Mouse (Mus musculus): ENCODE data around the gene Tubgcp6. TPM values are rescaled to one million over a fixed set of nuclear protein-coding genes. Genes with fewer than 3 reads are reported as not detected.

Tubgcp6 gene
- total and polyA plus RNA-seq, 2 experiments: 6.5 to 13.2 TPM

DNA sequence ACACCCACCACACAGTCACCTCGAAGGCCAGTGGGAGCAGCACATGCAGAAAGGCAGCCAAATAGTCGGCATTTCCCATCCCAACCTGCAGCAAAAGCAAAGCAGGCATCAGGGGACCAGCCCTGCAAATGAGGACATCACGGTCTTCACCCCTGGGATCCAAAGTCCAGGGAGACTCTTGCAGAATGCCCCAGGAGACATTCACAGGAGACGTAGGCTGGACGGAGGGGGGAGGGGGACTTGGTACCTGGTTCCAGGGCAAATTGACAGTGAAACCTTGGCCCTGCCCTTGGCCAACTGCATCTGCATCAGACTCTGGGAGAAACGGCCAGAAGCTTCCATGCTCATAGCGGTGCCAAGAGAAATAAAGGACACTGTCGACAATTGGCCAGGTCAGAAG lies 3.7 kb upstream of the Tubgcp6 start:
- Histone ChIP-seq H3K36me3 (ENCODE audit: control insufficient read depth, insufficient read depth, low read length) (no peaks in the 10 kb centered on the region), H3K27me3 (ENCODE audit: control insufficient read depth, insufficient read depth, low read length) (no peaks in the 10 kb centered on the region), H3K9ac (ENCODE audit: low read depth, low read length) (no peak overlapping the region), H3K79me2 (ENCODE audit: control insufficient read depth, insufficient read depth, low read length) (peaks cover 14% of the 10 kb centered on the region; the same call in 1 of the 2 replicates), H3K27ac (replicated peaks; ENCODE audit: insufficient read depth, low read depth, low read length) (no peak overlapping the region), H3K4me3 (ENCODE audit: insufficient read depth, low read depth, low read length) (no peak overlapping the region), H3K4me1 (ENCODE audit: control insufficient read depth, insufficient read depth, low read length) (peaks cover 19% of the 10 kb centered on the region)
- peak; percentile 39 for DNase-seq (ENCODE audit: extremely low read depth, low read depth, low spot score)
- TF ChIP-seq POLR2A (IDR thresholded peaks at IDR 0.05; ENCODE audit: extremely low read depth, insufficient read depth, low read length) (no peak), CTCF (IDR thresholded peaks at IDR 0.05; ENCODE audit: low read depth, low read length) (no peak)
- WGBS: 71% methylated on average over 8 of the region's 8 CpGs

DNA sequence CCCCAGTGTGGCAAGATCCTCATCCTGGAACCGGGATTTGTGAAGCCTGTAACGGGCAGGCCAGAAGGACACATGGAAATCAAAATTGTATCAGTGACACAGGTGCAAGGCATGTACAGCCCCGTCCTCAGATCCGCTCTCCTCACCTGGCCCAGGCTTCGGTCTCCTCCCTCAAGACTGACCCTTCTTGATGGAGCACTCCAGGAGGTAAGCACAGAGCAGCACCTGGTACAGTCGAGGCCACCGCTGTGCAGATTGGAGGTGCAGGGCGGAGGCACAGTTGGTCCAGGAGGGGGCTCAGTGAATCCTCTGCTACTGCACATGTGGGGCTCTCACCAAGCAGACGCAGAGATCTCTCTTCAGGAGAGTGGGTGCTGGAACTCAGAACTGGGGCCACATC lies 2.4 kb upstream of the Tubgcp6 start:
- no peak for DNase-seq (ENCODE audit: extremely low read depth, low read depth, low spot score)
- WGBS: 97% methylated on average over 9 of the region's 9 CpGs
- no peak for TF ChIP-seq POLR2A (IDR thresholded peaks at IDR 0.05; ENCODE audit: extremely low read depth, insufficient read depth, low read length)
- no peak for TF ChIP-seq CTCF (IDR thresholded peaks at IDR 0.05; ENCODE audit: low read depth, low read length)
- no peak overlapping the region for H3K27ac ChIP-seq (replicated peaks; ENCODE audit: insufficient read depth, low read depth, low read length)
- peaks cover 14% of the 10 kb centered on the region; the same call in 1 of the 2 replicates for H3K79me2 ChIP-seq (ENCODE audit: control insufficient read depth, insufficient read depth, low read length)
- peaks cover 19% of the 10 kb centered on the region for H3K4me1 ChIP-seq (ENCODE audit: control insufficient read depth, insufficient read depth, low read length)
- no peak overlapping the region for H3K4me3 ChIP-seq (ENCODE audit: insufficient read depth, low read depth, low read length)
- no peaks in the 10 kb centered on the region for H3K36me3 ChIP-seq (ENCODE audit: control insufficient read depth, insufficient read depth, low read length)
- no peaks in the 10 kb centered on the region for H3K27me3 ChIP-seq (ENCODE audit: control insufficient read depth, insufficient read depth, low read length)
- no peak overlapping the region for H3K9ac ChIP-seq (ENCODE audit: low read depth, low read length)

DNA sequence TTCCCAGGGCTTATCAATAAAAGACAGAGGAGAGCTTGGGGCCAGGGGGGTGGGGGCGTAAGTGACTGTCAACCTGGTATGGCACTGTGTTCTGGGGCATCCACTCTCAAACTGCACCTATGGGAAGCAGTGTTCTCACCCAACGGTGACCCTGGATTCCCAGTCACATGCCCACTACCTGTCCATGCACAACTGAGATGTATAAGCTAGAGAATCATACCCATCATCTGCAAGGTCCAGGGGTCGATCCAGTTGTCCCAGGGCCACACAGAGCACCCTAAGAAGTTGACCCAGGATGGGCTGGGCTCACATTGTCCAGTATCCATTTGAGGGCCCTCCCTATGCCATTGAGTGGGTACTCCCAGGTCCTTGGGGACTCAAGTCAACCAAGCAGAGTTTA lies 1.4 kb upstream of the Tubgcp6 start:
- Histone ChIP-seq H3K27ac (replicated peaks; ENCODE audit: insufficient read depth, low read depth, low read length) (no peak overlapping the region), H3K27me3 (ENCODE audit: control insufficient read depth, insufficient read depth, low read length) (no peaks in the 10 kb centered on the region), H3K79me2 (ENCODE audit: control insufficient read depth, insufficient read depth, low read length) (peaks cover 14% of the 10 kb centered on the region; the same call in 1 of the 2 replicates), H3K9ac (ENCODE audit: low read depth, low read length) (no peak overlapping the region), H3K4me3 (ENCODE audit: insufficient read depth, low read depth, low read length) (no peak overlapping the region), H3K4me1 (ENCODE audit: control insufficient read depth, insufficient read depth, low read length) (peaks cover 19% of the 10 kb centered on the region), H3K36me3 (ENCODE audit: control insufficient read depth, insufficient read depth, low read length) (no peaks in the 10 kb centered on the region; the same call in 1 of the 2 replicates)
- WGBS: 95% methylated on average over 3 of the region's 3 CpGs
- DNase-seq (ENCODE audit: extremely low read depth, low read depth, low spot score): no peak
- TF ChIP-seq POLR2A (IDR thresholded peaks at IDR 0.05; ENCODE audit: extremely low read depth, insufficient read depth, low read length): no peak
- no peak for TF ChIP-seq CTCF (IDR thresholded peaks at IDR 0.05; ENCODE audit: low read depth, low read length)

DNA sequence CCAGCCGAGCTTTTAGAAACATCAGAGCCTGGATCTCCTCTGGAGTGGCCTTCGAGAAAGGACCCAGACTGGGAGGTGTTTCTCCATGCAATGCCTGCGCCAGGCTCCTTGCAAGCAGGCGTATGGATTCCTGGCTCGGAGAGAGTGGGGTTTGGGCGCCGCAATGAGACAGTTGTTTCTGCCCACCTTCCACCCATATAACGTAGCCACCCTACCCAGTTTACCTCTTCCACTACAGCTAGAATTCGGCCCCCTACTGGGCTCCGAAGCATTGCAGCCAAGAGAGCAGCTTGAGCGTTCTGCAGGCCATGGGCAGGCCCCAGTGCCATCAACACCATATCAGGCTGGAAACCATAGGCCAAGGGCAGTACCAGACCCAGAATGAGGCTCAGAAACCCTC lies 683 bp upstream of the Tubgcp6 start:
- Histone ChIP-seq H3K27me3 (ENCODE audit: control insufficient read depth, insufficient read depth, low read length) (no peaks in the 10 kb centered on the region), H3K27ac (replicated peaks; ENCODE audit: insufficient read depth, low read depth, low read length) (no peak overlapping the region), H3K79me2 (ENCODE audit: control insufficient read depth, insufficient read depth, low read length) (peaks cover 14% of the 10 kb centered on the region; the same call in 1 of the 2 replicates), H3K4me3 (ENCODE audit: insufficient read depth, low read depth, low read length) (no peak overlapping the region), H3K36me3 (ENCODE audit: control insufficient read depth, insufficient read depth, low read length) (no peaks in the 10 kb centered on the region; the same call in 1 of the 2 replicates), H3K9ac (ENCODE audit: low read depth, low read length) (no peak overlapping the region), H3K4me1 (ENCODE audit: control insufficient read depth, insufficient read depth, low read length) (peaks cover 17% of the 10 kb centered on the region)
- TF ChIP-seq POLR2A (IDR thresholded peaks at IDR 0.05; ENCODE audit: extremely low read depth, insufficient read depth, low read length) (no peak), CTCF (IDR thresholded peaks at IDR 0.05; ENCODE audit: low read depth, low read length) (no peak)
- no peak for DNase-seq (ENCODE audit: extremely low read depth, low read depth, low spot score)
- WGBS: 63% methylated on average over 11 of the region's 11 CpGs

DNA sequence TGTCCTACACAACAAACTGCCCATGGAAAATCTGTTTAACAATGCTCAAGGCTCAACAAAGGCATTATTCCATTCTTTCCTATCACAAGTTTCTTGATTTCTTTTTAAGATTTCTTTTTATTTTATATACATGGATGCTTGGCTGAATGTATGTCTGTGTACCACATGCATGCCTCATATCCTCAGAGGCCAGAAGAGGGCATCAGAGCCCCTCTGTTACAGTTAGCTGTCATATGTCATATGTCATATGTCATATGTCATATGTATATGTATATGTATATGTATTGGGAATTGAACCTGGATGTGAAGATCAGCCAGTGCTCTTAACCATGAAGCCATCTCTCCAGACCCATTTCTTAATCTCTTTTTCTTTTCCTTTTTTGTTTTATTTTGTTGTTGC lies 4.9 kb downstream of the Tubgcp6 start:
- peaks cover 13% of the 10 kb centered on the region; the same call in 1 of the 2 replicates for H3K36me3 ChIP-seq (ENCODE audit: control insufficient read depth, insufficient read depth, low read length)
- H3K27ac ChIP-seq (replicated peaks; ENCODE audit: insufficient read depth, low read depth, low read length): no peak overlapping the region
- H3K27me3 ChIP-seq (ENCODE audit: control insufficient read depth, insufficient read depth, low read length): no peaks in the 10 kb centered on the region
- DNase-seq (ENCODE audit: extremely low read depth, low read depth, low spot score): no peak
- no peak overlapping the region for H3K4me3 ChIP-seq (ENCODE audit: insufficient read depth, low read depth, low read length)
- H3K9ac ChIP-seq (ENCODE audit: low read depth, low read length): no peak overlapping the region
- TF ChIP-seq CTCF (IDR thresholded peaks at IDR 0.05; ENCODE audit: low read depth, low read length) (no peak), POLR2A (IDR thresholded peaks at IDR 0.05; ENCODE audit: extremely low read depth, insufficient read depth, low read length) (no peak)
- H3K4me1 ChIP-seq (ENCODE audit: control insufficient read depth, insufficient read depth, low read length): peaks cover 7% of the 10 kb centered on the region
- H3K79me2 ChIP-seq (ENCODE audit: control insufficient read depth, insufficient read depth, low read length): peaks cover 10% of the 10 kb centered on the region; the same call in 1 of the 2 replicates

DNA sequence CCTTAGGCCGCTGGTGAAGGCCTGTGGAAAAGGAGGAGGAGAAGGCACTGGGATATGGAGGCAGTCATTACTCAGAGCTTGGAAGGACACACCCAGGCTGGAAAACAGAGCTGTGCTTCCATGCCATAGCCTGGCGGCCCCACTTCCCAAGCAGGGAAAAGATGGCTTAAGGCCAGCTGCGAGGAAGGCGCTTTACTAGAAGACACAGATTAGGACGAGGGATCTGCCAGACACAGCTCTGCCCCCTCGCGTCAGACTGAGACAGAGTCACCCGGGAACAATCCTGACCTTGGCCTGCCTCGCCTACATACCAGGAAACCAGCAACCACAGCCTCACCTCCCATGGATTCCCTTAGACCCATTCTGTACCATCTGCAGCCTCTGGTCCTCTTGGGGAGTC lies 12.8 kb downstream of the Tubgcp6 start:
- DNase-seq (ENCODE audit: extremely low read depth, low read depth, low spot score): no peak
- H3K79me2 ChIP-seq (ENCODE audit: control insufficient read depth, insufficient read depth, low read length): no peaks in the 10 kb centered on the region
- peaks cover 25% of the 10 kb centered on the region; the same call in 1 of the 2 replicates for H3K36me3 ChIP-seq (ENCODE audit: control insufficient read depth, insufficient read depth, low read length)
- WGBS: 69% methylated on average over 9 of the region's 9 CpGs
- H3K4me3 ChIP-seq (ENCODE audit: insufficient read depth, low read depth, low read length): no peak overlapping the region
- TF ChIP-seq POLR2A (IDR thresholded peaks at IDR 0.05; ENCODE audit: extremely low read depth, insufficient read depth, low read length): no peak
- TF ChIP-seq CTCF (IDR thresholded peaks at IDR 0.05; ENCODE audit: low read depth, low read length): peak; percentile 27
- H3K4me1 ChIP-seq (ENCODE audit: control insufficient read depth, insufficient read depth, low read length): no peaks in the 10 kb centered on the region
- no peak overlapping the region for H3K27ac ChIP-seq (replicated peaks; ENCODE audit: insufficient read depth, low read depth, low read length)
- H3K9ac ChIP-seq (ENCODE audit: low read depth, low read length): no peak overlapping the region
- H3K27me3 ChIP-seq (ENCODE audit: control insufficient read depth, insufficient read depth, low read length): no peaks in the 10 kb centered on the region
